ENCODE assay signal across 10 mouse cellular contexts in the genomic region with DNA sequence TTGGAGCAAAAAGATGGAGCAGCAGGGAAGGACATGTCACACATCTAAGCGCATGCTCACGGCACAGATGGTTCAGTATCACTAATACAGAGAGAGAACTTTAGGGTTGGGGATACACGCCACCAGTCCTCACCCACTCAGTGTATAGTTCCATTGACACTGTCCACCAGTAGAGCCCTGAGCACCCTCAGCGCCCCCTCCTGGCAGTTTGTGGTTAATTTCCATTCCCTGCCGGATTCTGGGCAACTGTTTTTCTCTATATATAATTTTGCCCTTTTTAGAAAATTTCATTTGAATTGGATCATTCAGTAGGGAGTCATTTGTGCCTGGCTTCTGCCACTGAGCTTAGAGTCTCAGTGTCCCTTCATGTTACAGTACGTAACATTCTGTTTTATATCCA. TPM values are rescaled to one million over a fixed set of nuclear protein-coding genes. Genes with fewer than 3 reads are reported as not detected.
DNase-seq lines count a peak whose midpoint lies in the region; ATAC-seq and TF ChIP-seq lines count a peak whose summit lies in the region.
"Had no signal": no experiment of that assay in that cellular context is flagged by ENCODE, and none has a peak within 500 bp of the region (broad histone marks: within the 10 kb centered on the region; RNA-seq: fewer than 3 reads in every experiment).

No protein-coding gene starts in this region.

- no peak overlapping the region for H3K4me2 ChIP-seq in hindbrain, postnatal 0 days (ENCODE audit: low read depth, low read length)
- no peak overlapping the region for H3K4me2 ChIP-seq in hindbrain, embryonic 12.5 days (replicated peaks)

- no peak for ATAC-seq in hindbrain, postnatal 0 days
- no peak for ATAC-seq in hindbrain, embryonic 12.5 days (ENCODE audit: low FRiP score)
- ATAC-seq in hematopoietic stem cell, adult 5-6 weeks (replicated peaks in 1 of 2; ENCODE audit: insufficient read depth in 1 of 2, low FRiP score in 2 of 2, low TSS enrichment in 1 of 2, low read depth in 1 of 2, poor library complexity in 2 of 2, severe bottlenecking in 2 of 2): peak; percentile 46 to 69; a peak in 1 of 4 replicates

- H3K9me3 ChIP-seq in hindbrain, postnatal 0 days (ENCODE audit: low read length): no peaks in the 10 kb centered on the region
- H3K9me3 ChIP-seq in hindbrain, embryonic 12.5 days (replicated peaks): no peaks in the 10 kb centered on the region
- H3K9me3 ChIP-seq: embryonic facial prominence, embryonic 10.5 days had no signal

- peak; percentile 34; the same call in 1 of the 2 replicates for TF ChIP-seq CTCF in hindbrain, postnatal 0 days (IDR thresholded peaks at IDR 0.05; ENCODE audit: low read depth)

- no peak for DNase-seq in hindbrain, postnatal 0 days (ENCODE audit: low spot score)
- peak; percentile 41 for DNase-seq in thymus, postnatal 14 days
- no peak for DNase-seq in thymus, adult 18-20 months
- no peak for DNase-seq in embryo, embryonic 10.5 days (ENCODE audit: low spot score)
- no peak for DNase-seq in cerebellum, adult 8-10 months
- no peak for DNase-seq in right cerebral cortex, postnatal 36 days (ENCODE audit: low spot score in 2 of 2)

- 82% methylated on average over 6 of the region's 6 CpGs for WGBS in hindbrain, postnatal 0 days
- 81% methylated on average over 6 of the region's 6 CpGs for WGBS in hindbrain, embryonic 12.5 days

- H3K27me3 ChIP-seq in hindbrain, postnatal 0 days (ENCODE audit: insufficient read depth, low read length): no peaks in the 10 kb centered on the region
- no peaks in the 10 kb centered on the region for H3K27me3 ChIP-seq in hindbrain, embryonic 12.5 days

- no peaks in the 10 kb centered on the region; the same call in 1 of the 2 replicates for H3K4me1 ChIP-seq in hindbrain, postnatal 0 days (ENCODE audit: insufficient read depth, low read length)
- H3K4me1 ChIP-seq in hindbrain, embryonic 12.5 days: peaks cover 9% of the 10 kb centered on the region

- no peak overlapping the region for H3K27ac ChIP-seq in hindbrain, postnatal 0 days
- H3K27ac ChIP-seq in hindbrain, embryonic 12.5 days: no peak overlapping the region
- H3K27ac ChIP-seq: embryonic facial prominence, embryonic 10.5 days had no signal

- H3K4me3 ChIP-seq in hindbrain, postnatal 0 days (ENCODE audit: low read length): no peak overlapping the region
- H3K4me3 ChIP-seq in hindbrain, embryonic 12.5 days: no peak overlapping the region
- H3K4me3 ChIP-seq: embryonic facial prominence, embryonic 10.5 days had no signal

- no peaks in the 10 kb centered on the region for H3K36me3 ChIP-seq in hindbrain, postnatal 0 days (ENCODE audit: insufficient read depth, low read length)
- H3K36me3 ChIP-seq in hindbrain, embryonic 12.5 days: no peaks in the 10 kb centered on the region
- H3K36me3 ChIP-seq: embryonic facial prominence, embryonic 10.5 days had no signal

- H3K9ac ChIP-seq in hindbrain, postnatal 0 days (replicated peaks; ENCODE audit: low read length): no peak overlapping the region
- no peak overlapping the region for H3K9ac ChIP-seq in hindbrain, embryonic 12.5 days

RNA-seq across cellular contexts. Expression of gene Peli2, which starts 27.1 kb away (rescaled TPM):
- total RNA-seq in hindbrain, postnatal 0 days (2014; rRNA removed): 38.8 and 63.6 TPM in 2 replicates
- polyA plus RNA-seq in hindbrain, postnatal 0 days (2015; fragmentation: Nextera tagmentation; extraction: Ambion mirVana): 15.1 and 16.5 TPM in 2 replicates
- 15.3 and 18.0 TPM in 2 replicates for polyA plus RNA-seq in hindbrain, embryonic 12.5 days (2016; fragmentation: Nextera tagmentation; extraction: Ambion mirVana)
- total RNA-seq in hematopoietic stem cell, adult 5-6 weeks (2017): 6.6 and 9.8 TPM in 2 replicates
- total RNA-seq: MEL had no signal

Comparison
In these comparisons a context has a peak if more than half of its experiments do, and no peak if none do; other contexts are left out.
1. ATAC-seq: peak in hematopoietic stem cell, adult 5-6 weeks (2 of 2); none in hindbrain, postnatal 0 days (single experiment) and hindbrain, embryonic 12.5 days (single experiment).